Mouse (Mus musculus): ENCODE measurements at regions not wholly inside any gene's neighbourhood (a gene's known extent, or its start where the extent isn't known, plus 50 kb on each side); places are given as distances from the start of the nearest gene placed in this dataset.

DNA sequence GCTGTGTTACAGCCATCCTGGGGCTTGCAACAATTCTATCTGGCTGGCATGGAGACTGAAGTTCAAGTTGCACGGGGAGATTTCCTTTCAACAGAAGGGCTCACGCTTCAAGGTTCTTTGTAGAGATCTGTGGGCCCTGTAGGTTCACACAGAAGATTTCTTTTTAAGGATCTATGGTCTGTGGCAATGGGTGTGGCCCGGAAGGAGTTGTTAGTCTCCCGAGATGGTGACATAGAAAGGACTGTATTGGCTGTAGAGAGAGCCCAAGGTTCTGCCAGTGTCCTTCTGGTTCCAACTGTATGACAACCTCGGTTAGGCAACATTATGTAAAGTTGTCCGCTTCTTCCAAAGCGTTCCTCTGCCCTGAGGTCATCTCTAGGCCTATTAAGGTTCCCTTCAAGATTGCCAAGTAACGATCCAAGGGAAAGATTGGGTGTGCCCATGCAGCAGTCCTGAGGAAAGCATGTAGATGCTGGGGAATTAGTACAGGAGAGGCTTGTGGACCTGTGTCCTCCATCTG, 124.8 kb upstream of the Hes1 start:
- Histone ChIP-seq H3K36me3 (ENCODE audit: control insufficient read depth, insufficient read depth, low read length) (no peaks in the 10 kb centered on the region), H3K4me1 (replicated peaks; ENCODE audit: control insufficient read depth, insufficient read depth, low read length) (0 out of 2 replicates have a peak, but pooled peaks cover 3% of the 10 kb centered on the region), H3K4me3 (ENCODE audit: low read depth, low read length) (no peak overlapping the region), H3K9me3 (ENCODE audit: control insufficient read depth, low read length) (no peaks in the 10 kb centered on the region), H3K27ac (ENCODE audit: low read depth, low read length) (no peak overlapping the region), H3K9ac (ENCODE audit: low read depth, low read length) (no peak overlapping the region), H3K27me3 (replicated peaks; ENCODE audit: control insufficient read depth, insufficient read depth, low read length) (no peaks in the 10 kb centered on the region), H3K4me2 (no peak overlapping the region)
- 82% methylated on average over 8 of the region's 8 CpGs for WGBS
- no peak for DNase-seq (ENCODE audit: low spot score)
- ATAC-seq (replicated peaks; ENCODE audit: low FRiP score): no peak

DNA sequence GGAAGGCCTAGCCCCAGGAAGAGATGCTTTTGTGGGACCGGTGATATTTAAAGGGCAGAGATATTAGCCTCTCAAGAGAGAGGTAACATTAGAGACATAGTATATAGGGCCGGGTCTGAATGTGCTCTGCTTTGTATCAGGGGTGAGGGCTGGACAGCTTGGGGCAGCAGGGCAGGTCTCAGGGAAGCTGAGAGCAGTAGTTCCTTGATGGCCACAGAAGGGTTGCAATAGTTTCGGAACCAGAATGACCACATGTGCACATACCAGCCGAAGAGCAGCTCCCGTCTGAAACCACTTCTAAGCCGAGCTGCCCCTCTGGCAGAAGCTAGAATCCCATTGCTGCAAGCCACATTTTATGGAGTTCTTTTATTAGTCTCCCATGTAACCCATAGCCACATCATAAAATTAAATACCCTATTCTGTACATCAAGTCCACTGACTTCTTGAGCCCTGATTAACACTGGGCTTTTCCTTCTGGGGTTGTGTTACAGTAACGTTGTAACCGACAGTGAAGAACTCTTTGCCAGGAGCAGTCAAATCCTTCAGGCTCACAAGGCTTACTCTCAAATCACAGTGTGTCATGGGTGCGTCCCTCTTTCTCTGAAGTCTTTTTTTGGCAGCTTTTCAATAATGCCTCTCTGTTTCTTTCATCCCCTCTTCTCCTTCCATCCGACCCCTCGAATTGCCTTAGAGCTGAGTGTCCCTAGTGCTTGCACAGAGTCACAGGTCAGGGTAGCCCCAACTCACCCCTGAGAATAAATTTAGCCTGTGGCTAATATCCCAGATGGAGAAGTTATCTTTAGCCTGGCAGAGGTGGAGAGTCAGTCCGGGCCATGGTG, 124.1 kb upstream of the Hes1 start:
- Histone ChIP-seq H3K9ac (ENCODE audit: low read depth, low read length) (no peak overlapping the region), H3K27me3 (replicated peaks; ENCODE audit: control insufficient read depth, insufficient read depth, low read length) (no peaks in the 10 kb centered on the region), H3K4me2 (no peak overlapping the region), H3K36me3 (ENCODE audit: control insufficient read depth, insufficient read depth, low read length) (no peaks in the 10 kb centered on the region), H3K4me1 (replicated peaks; ENCODE audit: control insufficient read depth, insufficient read depth, low read length) (peaks cover 5% of the 10 kb centered on the region; the same call in 1 of the 2 replicates), H3K9me3 (ENCODE audit: control insufficient read depth, low read length) (no peaks in the 10 kb centered on the region), H3K4me3 (ENCODE audit: low read depth, low read length) (no peak overlapping the region), H3K27ac (ENCODE audit: low read depth, low read length) (no peak overlapping the region)
- ATAC-seq (replicated peaks; ENCODE audit: low FRiP score) (no peak), DNase-seq (ENCODE audit: low spot score) (no peak)
- WGBS: 68% methylated on average over 12 of the region's 12 CpGs

DNA sequence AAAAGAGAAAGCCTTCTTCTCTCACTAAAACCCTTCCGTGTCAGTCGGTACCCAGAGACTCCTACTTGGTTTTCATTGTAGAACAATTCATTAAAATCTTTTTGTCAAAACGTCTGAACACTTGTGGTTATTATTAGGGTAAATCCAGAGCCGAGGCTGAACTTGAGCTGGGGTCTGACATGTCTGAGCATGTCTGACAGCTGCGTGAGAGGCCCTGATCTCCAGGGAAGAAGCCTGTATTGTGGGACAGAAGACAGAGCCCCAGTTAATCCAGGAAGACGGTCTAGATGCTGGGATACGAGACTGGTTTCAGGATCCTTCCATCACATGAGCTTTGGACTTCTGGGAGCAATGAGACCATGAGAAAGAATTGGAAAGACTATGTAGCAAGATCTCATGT, 122.1 kb upstream of the Hes1 start:
- Histone ChIP-seq H3K9me3 (ENCODE audit: control insufficient read depth, low read length) (no peaks in the 10 kb centered on the region), H3K27ac (ENCODE audit: low read depth, low read length) (no peak overlapping the region), H3K4me2 (no peak overlapping the region), H3K4me1 (replicated peaks; ENCODE audit: control insufficient read depth, insufficient read depth, low read length) (peaks cover 19% of the 10 kb centered on the region), H3K27me3 (replicated peaks; ENCODE audit: control insufficient read depth, insufficient read depth, low read length) (no peaks in the 10 kb centered on the region; the same call in 1 of the 2 replicates), H3K9ac (ENCODE audit: low read depth, low read length) (no peak overlapping the region), H3K4me3 (ENCODE audit: low read depth, low read length) (no peak overlapping the region), H3K36me3 (ENCODE audit: control insufficient read depth, insufficient read depth, low read length) (no peaks in the 10 kb centered on the region)
- no peak for DNase-seq (ENCODE audit: low spot score)
- 68% methylated on average over 7 of the region's 7 CpGs for WGBS
- ATAC-seq (replicated peaks; ENCODE audit: low FRiP score): no peak

DNA sequence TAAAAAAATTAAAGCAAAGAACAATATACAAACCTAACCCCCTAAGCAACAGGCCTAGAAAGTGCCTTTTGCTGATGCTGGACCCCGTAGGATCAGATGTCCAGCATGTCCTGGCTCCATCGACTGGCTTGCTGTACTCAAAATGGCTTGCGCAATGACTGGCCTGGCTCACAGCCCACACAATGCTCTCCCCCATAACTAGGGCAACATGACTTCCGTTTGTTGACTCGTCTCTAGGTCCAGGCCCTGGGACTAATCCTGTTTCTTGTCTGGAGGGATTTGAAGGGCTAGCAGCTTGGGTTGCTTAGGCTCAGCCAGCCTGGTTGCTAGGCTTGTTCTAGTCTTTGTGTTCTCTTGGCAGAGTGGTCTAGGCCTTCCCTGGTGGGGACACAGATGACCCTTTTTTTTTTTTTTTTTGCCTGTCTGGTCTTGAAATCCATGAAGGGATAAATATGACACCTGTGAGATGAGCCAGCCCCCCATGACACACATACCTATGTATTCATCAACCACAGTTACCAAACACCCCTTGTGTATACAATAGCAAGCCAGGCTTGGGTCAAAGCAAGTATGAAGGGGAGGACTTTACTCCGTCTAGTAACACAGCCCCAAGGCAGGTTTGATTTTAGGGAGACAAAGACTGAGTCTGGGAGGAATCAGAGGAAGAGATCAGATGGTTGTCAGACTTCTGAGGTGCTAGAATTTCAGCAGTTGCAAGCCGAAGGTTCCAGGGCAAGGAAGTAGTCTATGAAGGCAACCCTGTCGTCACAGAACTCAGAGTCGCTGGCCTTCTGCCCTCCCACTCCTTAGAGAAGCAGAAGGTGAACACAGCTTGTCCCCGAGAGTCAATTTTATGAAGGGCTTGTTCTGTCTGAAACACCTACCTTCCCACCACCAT, 120.0 kb upstream of the Hes1 start:
- Histone ChIP-seq H3K9me3 (ENCODE audit: control insufficient read depth, low read length) (no peaks in the 10 kb centered on the region), H3K27me3 (replicated peaks; ENCODE audit: control insufficient read depth, insufficient read depth, low read length) (no peaks in the 10 kb centered on the region; the same call in 1 of the 2 replicates), H3K27ac (ENCODE audit: low read depth, low read length) (no peak overlapping the region), H3K4me1 (replicated peaks; ENCODE audit: control insufficient read depth, insufficient read depth, low read length) (peaks cover 19% of the 10 kb centered on the region), H3K9ac (ENCODE audit: low read depth, low read length) (no peak overlapping the region), H3K36me3 (ENCODE audit: control insufficient read depth, insufficient read depth, low read length) (no peaks in the 10 kb centered on the region), H3K4me3 (ENCODE audit: low read depth, low read length) (no peak overlapping the region), H3K4me2 (no peak overlapping the region)
- DNase-seq (ENCODE audit: low spot score): no peak
- WGBS: 75% methylated on average over 10 of the region's 10 CpGs
- 0 out of 2 replicates have a peak, but pooled peaks have one; percentile 24 for ATAC-seq (replicated peaks; ENCODE audit: low FRiP score)

DNA sequence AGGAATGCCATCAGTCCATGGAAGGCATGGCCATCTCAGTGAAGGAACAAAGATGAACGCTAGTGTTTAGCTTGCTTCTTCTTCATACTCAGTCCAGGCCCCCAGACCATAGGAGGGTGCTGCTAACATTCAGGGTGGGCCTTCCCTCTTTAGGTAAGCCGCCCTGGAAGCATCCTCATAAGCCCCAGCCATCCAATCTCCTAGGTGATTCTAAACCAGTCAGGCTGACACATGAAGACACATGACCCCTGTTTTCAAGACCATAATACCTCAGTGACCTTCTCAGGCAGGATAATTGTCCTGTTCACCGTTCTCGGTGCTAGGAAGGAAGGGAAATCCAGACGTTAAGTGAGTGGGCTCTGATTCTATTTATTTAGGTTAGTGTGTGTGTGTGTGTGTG, 119.2 kb upstream of the Hes1 start:
- no peaks in the 10 kb centered on the region; the same call in 1 of the 2 replicates for H3K27me3 ChIP-seq (replicated peaks; ENCODE audit: control insufficient read depth, insufficient read depth, low read length)
- H3K4me1 ChIP-seq (replicated peaks; ENCODE audit: control insufficient read depth, insufficient read depth, low read length): peaks cover 19% of the 10 kb centered on the region
- no peak overlapping the region for H3K9ac ChIP-seq (ENCODE audit: low read depth, low read length)
- H3K4me2 ChIP-seq: no peak overlapping the region
- H3K27ac ChIP-seq (ENCODE audit: low read depth, low read length): no peak overlapping the region; the same call in 1 of the 2 replicates
- whole genome bisulfite sequencing: 75% methylated on average over 5 of the region's 5 CpGs
- H3K4me3 ChIP-seq (ENCODE audit: low read depth, low read length): no peak overlapping the region
- DNase-seq (ENCODE audit: low spot score) (no peak), ATAC-seq (replicated peaks; ENCODE audit: low FRiP score) (no peak)
- no peaks in the 10 kb centered on the region for H3K36me3 ChIP-seq (ENCODE audit: control insufficient read depth, insufficient read depth, low read length)
- H3K9me3 ChIP-seq (ENCODE audit: control insufficient read depth, low read length): no peaks in the 10 kb centered on the region

DNA sequence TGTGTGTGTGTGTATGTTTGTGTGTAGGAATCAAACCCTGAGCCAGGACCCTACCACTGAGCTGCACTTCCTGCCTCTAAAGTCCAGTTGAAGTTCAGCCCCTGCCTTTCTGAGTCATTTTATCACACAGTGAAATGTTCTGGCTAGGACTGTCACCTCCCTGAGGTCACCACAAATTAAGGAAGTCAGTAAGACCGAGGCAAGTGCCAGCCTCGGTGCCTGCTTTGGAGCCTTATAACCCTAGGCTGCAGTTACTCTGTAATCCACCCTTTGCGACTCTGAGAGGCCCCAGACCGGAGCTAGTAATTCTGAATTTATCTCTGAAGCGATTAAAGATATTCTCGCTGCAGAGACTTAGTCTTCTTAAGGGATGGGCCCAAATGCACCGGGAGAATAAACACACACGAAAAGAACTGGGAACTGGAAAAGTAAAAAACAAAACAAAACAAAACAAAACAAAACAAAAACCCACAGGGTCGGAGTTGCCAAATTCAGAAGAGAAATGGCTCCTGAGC, 118.8 kb upstream of the Hes1 start:
- peak overlapping the region; percentile 55; the same call in 1 of the 2 replicates for H3K9ac ChIP-seq (ENCODE audit: low read depth, low read length)
- no peaks in the 10 kb centered on the region; the same call in 1 of the 2 replicates for H3K27me3 ChIP-seq (replicated peaks; ENCODE audit: control insufficient read depth, insufficient read depth, low read length)
- no peaks in the 10 kb centered on the region for H3K9me3 ChIP-seq (ENCODE audit: control insufficient read depth, low read length)
- peak overlapping the region; percentile 42 for H3K4me3 ChIP-seq (ENCODE audit: low read depth, low read length)
- no peak for DNase-seq (ENCODE audit: low spot score)
- peak overlapping the region; percentile 47; the same call in 1 of the 2 replicates for H3K27ac ChIP-seq (ENCODE audit: low read depth, low read length)
- H3K4me2 ChIP-seq: peak overlapping the region; percentile 78
- no peaks in the 10 kb centered on the region for H3K36me3 ChIP-seq (ENCODE audit: control insufficient read depth, insufficient read depth, low read length)
- WGBS: 8% methylated on average over 9 of the region's 9 CpGs
- peaks cover 19% of the 10 kb centered on the region for H3K4me1 ChIP-seq (replicated peaks; ENCODE audit: control insufficient read depth, insufficient read depth, low read length)
- ATAC-seq (replicated peaks; ENCODE audit: low FRiP score): no peak

DNA sequence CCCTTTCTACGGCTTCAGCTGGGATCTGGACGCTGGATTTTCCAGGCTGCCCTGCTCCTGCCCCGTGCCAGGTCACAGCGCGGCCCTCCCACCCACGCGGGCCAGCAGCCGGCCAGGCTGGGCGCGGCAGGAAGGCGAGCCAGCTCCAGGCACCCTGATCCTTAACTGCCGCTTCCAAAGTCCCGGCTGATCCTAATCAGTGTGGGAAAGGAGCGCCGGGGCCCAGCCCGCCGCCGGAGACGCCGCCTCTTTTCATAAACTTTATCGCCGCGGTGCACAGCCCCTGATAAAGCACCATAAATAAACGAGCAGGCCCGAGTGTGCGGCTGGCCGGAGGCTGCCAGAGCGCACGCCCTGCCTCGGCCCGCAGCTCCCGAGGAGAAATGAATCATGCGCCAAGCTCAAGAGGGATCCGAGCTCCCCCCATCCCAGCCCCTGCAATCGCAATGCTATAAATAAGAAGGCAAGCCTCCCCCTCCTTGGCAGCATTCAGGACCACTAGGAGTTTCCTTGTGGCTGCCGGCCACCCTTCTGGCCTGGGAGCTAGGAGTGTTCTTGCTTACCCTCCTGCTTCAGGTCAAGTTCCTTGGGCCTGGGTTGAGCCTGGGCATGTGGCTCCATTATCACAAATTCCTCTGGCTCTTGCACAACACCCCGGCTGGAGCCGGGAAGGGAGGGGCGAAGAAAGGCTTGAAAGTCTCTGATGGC, 118.1 kb upstream of the Hes1 start:
- ATAC-seq (replicated peaks; ENCODE audit: low FRiP score) (peak; percentile 81), DNase-seq (ENCODE audit: low spot score) (peak; percentile 64)
- H3K27me3 ChIP-seq (replicated peaks; ENCODE audit: control insufficient read depth, insufficient read depth, low read length): no peaks in the 10 kb centered on the region; the same call in 1 of the 2 replicates
- H3K4me2 ChIP-seq: peak overlapping the region; percentile 78
- peak overlapping the region; percentile 47; the same call in 1 of the 2 replicates for H3K27ac ChIP-seq (ENCODE audit: low read depth, low read length)
- peak overlapping the region; percentile 42 for H3K4me3 ChIP-seq (ENCODE audit: low read depth, low read length)
- H3K36me3 ChIP-seq (ENCODE audit: control insufficient read depth, insufficient read depth, low read length): no peaks in the 10 kb centered on the region
- H3K9me3 ChIP-seq (ENCODE audit: control insufficient read depth, low read length): no peaks in the 10 kb centered on the region
- WGBS: 2% methylated on average over 39 of the region's 39 CpGs
- H3K4me1 ChIP-seq (replicated peaks; ENCODE audit: control insufficient read depth, insufficient read depth, low read length): peaks cover 19% of the 10 kb centered on the region
- peak overlapping the region; percentile 55; the same call in 1 of the 2 replicates for H3K9ac ChIP-seq (ENCODE audit: low read depth, low read length)

DNA sequence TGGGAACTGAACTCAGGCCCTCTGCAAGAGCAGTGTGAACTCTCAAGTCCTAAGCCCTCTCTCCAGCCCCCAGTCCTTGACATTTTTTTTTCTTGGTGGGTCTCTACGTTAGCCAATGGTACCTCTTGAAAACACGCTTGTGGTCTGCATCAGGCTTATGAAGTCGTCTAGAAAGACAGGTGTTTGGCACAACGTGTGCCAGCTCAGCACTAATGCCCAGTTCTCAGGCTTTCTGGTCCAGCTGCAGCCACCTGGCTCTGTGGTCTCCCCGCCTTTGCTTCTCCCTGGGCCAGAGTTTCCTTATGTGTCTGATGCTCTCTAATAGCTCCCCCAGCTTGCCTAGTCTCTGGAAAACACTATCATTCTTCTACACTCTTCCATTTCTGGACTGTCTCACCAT, 117.2 kb upstream of the Hes1 start:
- peaks cover 19% of the 10 kb centered on the region for H3K4me1 ChIP-seq (replicated peaks; ENCODE audit: control insufficient read depth, insufficient read depth, low read length)
- no peak overlapping the region for H3K4me2 ChIP-seq
- H3K9ac ChIP-seq (ENCODE audit: low read depth, low read length): no peak overlapping the region
- H3K9me3 ChIP-seq (ENCODE audit: control insufficient read depth, low read length): no peaks in the 10 kb centered on the region
- no peaks in the 10 kb centered on the region for H3K36me3 ChIP-seq (ENCODE audit: control insufficient read depth, insufficient read depth, low read length)
- WGBS: 79% methylated on average over 5 of the region's 5 CpGs
- no peak for ATAC-seq (replicated peaks; ENCODE audit: low FRiP score)
- DNase-seq (ENCODE audit: low spot score): no peak
- H3K27ac ChIP-seq (ENCODE audit: low read depth, low read length): no peak overlapping the region
- H3K27me3 ChIP-seq (replicated peaks; ENCODE audit: control insufficient read depth, insufficient read depth, low read length): no peaks in the 10 kb centered on the region; the same call in 1 of the 2 replicates
- H3K4me3 ChIP-seq (ENCODE audit: low read depth, low read length): no peak overlapping the region

Measured in liver, embryonic 11.5 days (tissue).